Mouse (Mus musculus): ENCODE measurements around the gene 1700029H14Rik.
A peak's percentile ranks its signal among the peaks of the same experiment; 100 is the strongest.

1700029H14Rik gene

GRCm38 (mm10) chr8:13562118-13562517 is at the start of gene 1700029H14Rik:
1700029H14Rik (minus strand) TSS chr8:13562461.
- no peaks in the 10 kb centered on the region for H3K27me3 ChIP-seq (ENCODE audit: control insufficient read depth, insufficient read depth, low read length, poor library complexity, severe bottlenecking)
- peak; percentile 27 for DNase-seq (ENCODE audit: low read depth, low spot score)
- H3K36me3 ChIP-seq (ENCODE audit: control insufficient read depth, insufficient read depth, low read length, poor library complexity, severe bottlenecking): no peaks in the 10 kb centered on the region

- DNase-seq (ENCODE audit: low read depth, low spot score): no peak
- Histone ChIP-seq H3K36me3 (ENCODE audit: control insufficient read depth, insufficient read depth, low read length, poor library complexity, severe bottlenecking) (peaks cover 36% of the 10 kb centered on the region), H3K27me3 (ENCODE audit: control insufficient read depth, insufficient read depth, low read length, poor library complexity, severe bottlenecking) (no peaks in the 10 kb centered on the region)
Measured at GRCm38 (mm10) chr8:13611702-13612101, 49.4 kb upstream of the 1700029H14Rik start.

GRCm38 (mm10) chr8:13609971-13610370 is 47.7 kb upstream of the 1700029H14Rik start:
- DNase-seq (ENCODE audit: low read depth, low spot score): no peak
- Histone ChIP-seq H3K27me3 (ENCODE audit: control insufficient read depth, insufficient read depth, low read length, poor library complexity, severe bottlenecking) (no peaks in the 10 kb centered on the region), H3K36me3 (ENCODE audit: control insufficient read depth, insufficient read depth, low read length, poor library complexity, severe bottlenecking) (peaks cover 38% of the 10 kb centered on the region)

- Histone ChIP-seq H3K27me3 (ENCODE audit: control insufficient read depth, insufficient read depth, low read length, poor library complexity, severe bottlenecking) (no peaks in the 10 kb centered on the region), H3K36me3 (ENCODE audit: control insufficient read depth, insufficient read depth, low read length, poor library complexity, severe bottlenecking) (peaks cover 36% of the 10 kb centered on the region)
- DNase-seq (ENCODE audit: low read depth, low spot score): no peak
Measured at GRCm38 (mm10) chr8:13608946-13609345, 46.7 kb upstream of the 1700029H14Rik start.

- Histone ChIP-seq H3K27me3 (ENCODE audit: control insufficient read depth, insufficient read depth, low read length, poor library complexity, severe bottlenecking) (no peaks in the 10 kb centered on the region), H3K36me3 (ENCODE audit: control insufficient read depth, insufficient read depth, low read length, poor library complexity, severe bottlenecking) (peaks cover 19% of the 10 kb centered on the region)
- no peak for DNase-seq (ENCODE audit: low read depth, low spot score)
Measured at GRCm38 (mm10) chr8:13605920-13606480, 43.7 kb upstream of the 1700029H14Rik start.

- DNase-seq (ENCODE audit: low read depth, low spot score): peak; percentile 57
- H3K36me3 ChIP-seq (ENCODE audit: control insufficient read depth, insufficient read depth, low read length, poor library complexity, severe bottlenecking): peaks cover 5% of the 10 kb centered on the region
Measured at GRCm38 (mm10) chr8:13602621-13603020, 40.4 kb upstream of the 1700029H14Rik start.

GRCm38 (mm10) chr8:13601166-13601565 is 38.9 kb upstream of the 1700029H14Rik start:
- H3K36me3 ChIP-seq (ENCODE audit: control insufficient read depth, insufficient read depth, low read length, poor library complexity, severe bottlenecking): peaks cover 9% of the 10 kb centered on the region
- peak; percentile 91 for DNase-seq (ENCODE audit: low read depth, low spot score)
- no peaks in the 10 kb centered on the region for H3K27me3 ChIP-seq (ENCODE audit: control insufficient read depth, insufficient read depth, low read length, poor library complexity, severe bottlenecking)

More at GRCm38 (mm10) chr8:13602621-13603020, 40.4 kb upstream of the 1700029H14Rik start:
- H3K27me3 ChIP-seq (ENCODE audit: control insufficient read depth, insufficient read depth, low read length, poor library complexity, severe bottlenecking): no peaks in the 10 kb centered on the region

- H3K27me3 ChIP-seq (ENCODE audit: control insufficient read depth, insufficient read depth, low read length, poor library complexity, severe bottlenecking): no peaks in the 10 kb centered on the region
- peak; percentile 79 for DNase-seq (ENCODE audit: low read depth, low spot score)
- H3K36me3 ChIP-seq (ENCODE audit: control insufficient read depth, insufficient read depth, low read length, poor library complexity, severe bottlenecking): peaks cover 7% of the 10 kb centered on the region
Measured at GRCm38 (mm10) chr8:13600716-13601115, 38.5 kb upstream of the 1700029H14Rik start.

GRCm38 (mm10) chr8:13600204-13600603 is 37.9 kb upstream of the 1700029H14Rik start:
- H3K36me3 ChIP-seq (ENCODE audit: control insufficient read depth, insufficient read depth, low read length, poor library complexity, severe bottlenecking): peaks cover 6% of the 10 kb centered on the region
- peak; percentile 87 for DNase-seq (ENCODE audit: low read depth, low spot score)

GRCm38 (mm10) chr8:13597777-13598176 is 35.5 kb upstream of the 1700029H14Rik start:
- Histone ChIP-seq H3K27me3 (ENCODE audit: control insufficient read depth, insufficient read depth, low read length, poor library complexity, severe bottlenecking) (no peaks in the 10 kb centered on the region), H3K36me3 (ENCODE audit: control insufficient read depth, insufficient read depth, low read length, poor library complexity, severe bottlenecking) (peaks cover 4% of the 10 kb centered on the region; the same call in 1 of the 2 replicates)
- no peak for DNase-seq (ENCODE audit: low read depth, low spot score)

More at GRCm38 (mm10) chr8:13600204-13600603, 37.9 kb upstream of the 1700029H14Rik start:
- no peaks in the 10 kb centered on the region for H3K27me3 ChIP-seq (ENCODE audit: control insufficient read depth, insufficient read depth, low read length, poor library complexity, severe bottlenecking)

- Histone ChIP-seq H3K36me3 (ENCODE audit: control insufficient read depth, insufficient read depth, low read length, poor library complexity, severe bottlenecking) (peaks cover 4% of the 10 kb centered on the region; the same call in 1 of the 2 replicates), H3K27me3 (ENCODE audit: control insufficient read depth, insufficient read depth, low read length, poor library complexity, severe bottlenecking) (no peaks in the 10 kb centered on the region)
- DNase-seq (ENCODE audit: low read depth, low spot score): peak; percentile 61
Measured at GRCm38 (mm10) chr8:13595861-13596260, 33.6 kb upstream of the 1700029H14Rik start.

- Histone ChIP-seq H3K27me3 (ENCODE audit: control insufficient read depth, insufficient read depth, low read length, poor library complexity, severe bottlenecking) (no peaks in the 10 kb centered on the region), H3K36me3 (ENCODE audit: control insufficient read depth, insufficient read depth, low read length, poor library complexity, severe bottlenecking) (peaks cover 7% of the 10 kb centered on the region; the same call in 1 of the 2 replicates)
- DNase-seq (ENCODE audit: low read depth, low spot score): peak; percentile 94
Measured at GRCm38 (mm10) chr8:13594884-13595323, 32.6 kb upstream of the 1700029H14Rik start.

GRCm38 (mm10) chr8:13593340-13593739 is 31.1 kb upstream of the 1700029H14Rik start:
- peak; percentile 55 for DNase-seq (ENCODE audit: low read depth, low spot score)
- Histone ChIP-seq H3K27me3 (ENCODE audit: control insufficient read depth, insufficient read depth, low read length, poor library complexity, severe bottlenecking) (no peaks in the 10 kb centered on the region), H3K36me3 (ENCODE audit: control insufficient read depth, insufficient read depth, low read length, poor library complexity, severe bottlenecking) (peaks cover 12% of the 10 kb centered on the region)

- Histone ChIP-seq H3K36me3 (ENCODE audit: control insufficient read depth, insufficient read depth, low read length, poor library complexity, severe bottlenecking) (peaks cover 13% of the 10 kb centered on the region), H3K27me3 (ENCODE audit: control insufficient read depth, insufficient read depth, low read length, poor library complexity, severe bottlenecking) (no peaks in the 10 kb centered on the region)
- DNase-seq (ENCODE audit: low read depth, low spot score): no peak
Measured at GRCm38 (mm10) chr8:13591246-13591645, 29.0 kb upstream of the 1700029H14Rik start.

- DNase-seq (ENCODE audit: low read depth, low spot score): no peak
- Histone ChIP-seq H3K36me3 (ENCODE audit: control insufficient read depth, insufficient read depth, low read length, poor library complexity, severe bottlenecking) (peaks cover 28% of the 10 kb centered on the region), H3K27me3 (ENCODE audit: control insufficient read depth, insufficient read depth, low read length, poor library complexity, severe bottlenecking) (no peaks in the 10 kb centered on the region)
Measured at GRCm38 (mm10) chr8:13589071-13589470, 26.8 kb upstream of the 1700029H14Rik start.

GRCm38 (mm10) chr8:13584652-13585051 is 22.4 kb upstream of the 1700029H14Rik start:
- no peak for DNase-seq (ENCODE audit: low read depth, low spot score)
- no peaks in the 10 kb centered on the region for H3K27me3 ChIP-seq (ENCODE audit: control insufficient read depth, insufficient read depth, low read length, poor library complexity, severe bottlenecking)

More at GRCm38 (mm10) chr8:13584652-13585051, 22.4 kb upstream of the 1700029H14Rik start:
- peaks cover 51% of the 10 kb centered on the region for H3K36me3 ChIP-seq (ENCODE audit: control insufficient read depth, insufficient read depth, low read length, poor library complexity, severe bottlenecking)
